Mouse (Mus musculus): ENCODE data around the gene Tmem150b. TPM values are rescaled to one million over a fixed set of nuclear protein-coding genes. Genes with fewer than 3 reads are reported as not detected.

Gene Tmem150b
- total RNA-seq (2021): not detected
- long read RNA-seq, experiment 1: 0 reads
- long read RNA-seq, experiment 2: 0 reads

DNA sequence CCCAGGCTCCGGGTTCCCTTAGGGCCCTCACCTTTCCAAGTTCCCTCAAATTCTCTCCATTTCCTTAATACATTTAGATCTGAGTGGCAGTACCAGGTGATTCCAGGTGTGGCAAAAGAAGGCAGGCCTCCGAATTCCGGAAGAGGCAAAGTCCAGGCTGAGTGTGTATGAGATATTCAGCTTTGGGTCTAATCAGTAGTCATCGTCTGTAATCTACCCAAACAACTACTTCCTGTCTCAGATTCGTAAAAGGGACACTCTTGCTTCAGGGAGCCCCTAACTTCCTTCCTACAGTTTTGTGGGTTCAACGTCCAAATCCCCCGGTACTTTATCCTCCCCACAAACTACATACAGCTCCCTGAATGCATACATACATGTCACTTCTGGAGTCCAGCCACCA is at the start of gene Tmem150b:
Gene Tmem150b (minus strand): TSS at position 81 of the 400 bp plus-strand sequence.
- DNase-seq (ENCODE audit: low spot score in 2 of 2): no peak

- DNase-seq (ENCODE audit: low spot score in 2 of 2): no peak
Observed at GRCm38 (mm10) chr7:4771202-4771601, 46.2 kb upstream of the Tmem150b start, which contains the start of gene Fam71e2. Fam71e2 (minus strand) TSS chr7:4771302.

DNA sequence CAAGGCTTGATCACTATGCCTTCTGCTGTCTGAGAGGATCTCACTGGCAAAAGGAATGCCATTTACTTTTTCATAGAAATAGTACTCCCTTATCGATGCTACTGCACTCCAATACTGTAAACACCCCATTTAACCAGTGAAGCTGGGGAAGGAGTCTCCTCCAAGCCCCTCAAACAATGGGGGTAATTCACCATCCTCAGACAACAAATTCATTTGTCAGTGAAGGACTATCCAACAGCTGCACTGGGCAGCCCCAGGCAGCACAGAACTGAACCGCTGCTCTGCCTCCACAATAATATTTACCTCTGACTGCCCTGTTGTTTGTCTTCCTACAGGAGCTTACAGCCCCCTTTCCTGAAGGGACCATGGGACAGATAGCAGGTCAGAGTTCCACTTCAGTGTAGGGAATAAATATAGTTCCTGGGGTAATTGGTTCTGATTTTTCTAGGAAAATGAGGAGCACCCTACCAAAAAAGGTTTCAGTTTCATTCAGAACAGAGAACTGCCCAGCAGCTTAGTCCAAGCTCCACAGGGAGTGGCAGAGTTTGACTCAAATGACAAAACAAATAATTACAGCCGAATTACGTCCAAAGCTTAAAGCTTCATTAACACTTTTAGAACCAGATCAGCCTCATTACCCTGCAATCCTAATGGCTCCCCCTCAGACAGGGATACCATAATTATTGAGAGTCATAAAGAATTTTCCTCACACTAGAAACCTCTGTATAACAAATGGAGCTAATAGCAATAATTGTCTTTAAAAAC is 40.1 kb upstream of the Tmem150b start:
- DNase-seq (ENCODE audit: low spot score in 2 of 2): no peak

GRCm38 (mm10) chr7:4759670-4760069 is 34.6 kb upstream of the Tmem150b start:
- DNase-seq (ENCODE audit: low spot score in 2 of 2): no peak

GRCm38 (mm10) chr7:4752821-4753570 is 27.9 kb upstream of the Tmem150b start, which contains the start of gene Cox6b2:
Cox6b2 (minus strand) TSS chr7:4753094.
- DNase-seq (ENCODE audit: low spot score in 2 of 2): peak in 1 of 2 experiments; percentile 25

DNA sequence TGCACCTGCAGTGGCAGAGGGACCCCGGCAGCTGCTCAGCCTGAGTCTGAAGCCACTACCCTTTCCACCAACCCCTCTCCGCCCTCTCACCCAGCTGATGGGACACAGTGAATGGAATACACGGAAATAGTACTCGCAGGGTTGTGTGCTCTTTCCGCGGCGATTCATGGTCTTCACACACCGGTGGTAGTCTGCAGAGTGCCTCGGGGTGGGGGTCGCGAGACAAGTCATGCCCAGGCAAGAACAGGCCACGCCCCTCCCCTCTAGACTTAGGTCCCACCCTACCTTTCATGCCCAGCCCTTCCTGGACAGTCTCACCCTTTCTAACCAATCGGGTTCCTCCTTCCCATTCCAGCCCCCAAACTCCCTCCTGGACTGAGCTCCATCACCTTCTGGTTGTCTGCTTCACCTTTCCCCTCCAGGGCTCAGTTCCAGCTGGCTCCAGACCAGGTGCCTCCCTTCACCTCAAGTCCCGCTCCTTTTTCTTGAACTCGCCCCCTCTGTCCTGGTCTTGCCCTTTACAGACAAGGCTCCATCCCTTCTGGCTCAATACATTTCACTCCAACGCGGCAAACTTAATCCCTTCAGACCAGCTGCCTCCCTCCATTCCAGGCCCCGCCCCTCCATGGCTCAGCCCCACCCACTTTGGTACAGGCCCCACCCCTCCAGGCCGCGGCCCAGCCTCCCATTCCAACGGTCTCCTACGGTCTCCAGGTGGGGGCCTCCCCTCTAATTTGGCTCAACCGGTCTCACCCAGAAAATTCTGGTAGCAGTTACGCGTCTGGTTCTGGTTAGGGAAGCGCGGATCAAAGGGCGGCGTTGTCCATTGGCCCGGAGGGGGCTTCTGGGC is 27.1 kb upstream of the Tmem150b start:
- DNase-seq (ENCODE audit: low spot score in 2 of 2): no peak

DNA sequence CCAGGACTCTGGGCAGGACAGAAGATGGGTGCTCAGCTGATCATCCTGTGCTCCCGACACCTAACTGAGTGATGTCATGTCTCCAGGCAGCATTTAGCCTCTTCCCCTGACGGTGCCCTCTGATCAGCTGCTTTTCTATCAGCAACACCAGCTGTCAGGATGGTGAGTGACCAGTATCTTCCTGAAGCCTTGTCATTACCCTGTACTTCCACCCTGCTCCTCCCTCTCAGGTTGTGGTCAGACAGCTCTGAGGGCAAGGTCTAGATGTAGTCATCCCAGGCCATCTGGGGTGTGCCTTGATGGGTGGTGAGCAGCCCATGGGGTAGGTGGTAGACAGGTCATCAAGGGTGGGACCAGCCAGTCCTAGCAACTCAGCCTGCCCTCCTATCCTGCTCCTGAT is 24.1 kb upstream of the Tmem150b start:
- DNase-seq (ENCODE audit: low spot score in 2 of 2): no peak

GRCm38 (mm10) chr7:4748321-4748720 is 23.3 kb upstream of the Tmem150b start:
- no peak for DNase-seq (ENCODE audit: low spot score in 2 of 2)

GRCm38 (mm10) chr7:4747156-4747899 is 22.3 kb upstream of the Tmem150b start:
- no peak for DNase-seq (ENCODE audit: low spot score in 2 of 2)

DNA sequence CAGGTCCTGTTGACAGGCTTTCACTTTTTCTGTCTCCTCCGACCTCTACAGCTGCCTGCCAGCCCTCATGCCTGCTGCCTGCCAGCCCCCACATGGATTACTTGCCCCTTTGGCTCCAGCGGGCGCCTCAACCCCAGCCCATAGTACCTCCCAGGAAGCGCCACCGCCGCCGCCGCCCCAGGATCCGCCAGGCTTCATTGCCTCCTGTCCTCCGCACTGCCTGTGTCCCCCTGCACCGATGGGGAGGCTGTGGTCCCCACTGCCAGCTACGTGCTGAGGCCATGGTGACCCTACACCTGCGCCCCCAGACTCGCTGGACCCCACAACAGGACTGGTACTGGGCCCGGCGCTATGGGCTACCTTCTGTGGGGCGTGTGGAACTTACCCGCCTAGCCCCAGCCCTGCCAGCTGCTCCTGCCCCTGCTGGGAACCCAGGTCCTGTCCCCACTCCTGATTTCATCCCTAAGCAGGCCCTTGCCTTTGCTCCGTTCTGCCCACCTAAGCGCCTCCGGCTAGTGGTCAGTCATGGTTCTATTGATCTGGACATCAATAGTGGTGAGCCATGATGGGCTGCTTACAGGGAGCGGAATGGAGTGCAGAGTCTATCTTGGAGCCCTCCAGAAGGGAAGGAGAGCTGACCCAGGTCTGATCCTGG is 21.4 kb upstream of the Tmem150b start:
- DNase-seq (ENCODE audit: low spot score in 2 of 2): no peak

GRCm38 (mm10) chr7:4744886-4745285 is 19.8 kb upstream of the Tmem150b start:
- no peak for DNase-seq (ENCODE audit: low spot score in 2 of 2)

- no peak for DNase-seq (ENCODE audit: low spot score in 2 of 2)
Observed at GRCm38 (mm10) chr7:4743354-4743753, 18.3 kb upstream of the Tmem150b start.

DNA sequence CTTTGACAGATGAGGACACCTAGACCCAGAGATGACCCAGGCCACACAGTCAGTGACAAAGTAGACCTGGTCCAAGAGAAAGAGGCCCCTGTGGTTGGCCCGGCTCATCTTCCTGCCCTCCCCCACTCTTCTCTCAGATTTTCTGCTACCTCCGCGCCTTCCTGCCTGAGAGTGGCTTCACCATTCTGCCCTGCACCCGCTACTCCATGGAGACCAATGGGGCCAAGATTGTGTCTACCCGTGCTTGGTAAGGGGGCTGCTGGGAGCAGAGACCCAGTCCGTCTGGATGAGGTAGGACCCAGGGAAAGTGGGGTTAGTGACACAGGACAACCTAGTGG is 17.4 kb upstream of the Tmem150b start:
- no peak for DNase-seq (ENCODE audit: low spot score in 2 of 2)

DNA sequence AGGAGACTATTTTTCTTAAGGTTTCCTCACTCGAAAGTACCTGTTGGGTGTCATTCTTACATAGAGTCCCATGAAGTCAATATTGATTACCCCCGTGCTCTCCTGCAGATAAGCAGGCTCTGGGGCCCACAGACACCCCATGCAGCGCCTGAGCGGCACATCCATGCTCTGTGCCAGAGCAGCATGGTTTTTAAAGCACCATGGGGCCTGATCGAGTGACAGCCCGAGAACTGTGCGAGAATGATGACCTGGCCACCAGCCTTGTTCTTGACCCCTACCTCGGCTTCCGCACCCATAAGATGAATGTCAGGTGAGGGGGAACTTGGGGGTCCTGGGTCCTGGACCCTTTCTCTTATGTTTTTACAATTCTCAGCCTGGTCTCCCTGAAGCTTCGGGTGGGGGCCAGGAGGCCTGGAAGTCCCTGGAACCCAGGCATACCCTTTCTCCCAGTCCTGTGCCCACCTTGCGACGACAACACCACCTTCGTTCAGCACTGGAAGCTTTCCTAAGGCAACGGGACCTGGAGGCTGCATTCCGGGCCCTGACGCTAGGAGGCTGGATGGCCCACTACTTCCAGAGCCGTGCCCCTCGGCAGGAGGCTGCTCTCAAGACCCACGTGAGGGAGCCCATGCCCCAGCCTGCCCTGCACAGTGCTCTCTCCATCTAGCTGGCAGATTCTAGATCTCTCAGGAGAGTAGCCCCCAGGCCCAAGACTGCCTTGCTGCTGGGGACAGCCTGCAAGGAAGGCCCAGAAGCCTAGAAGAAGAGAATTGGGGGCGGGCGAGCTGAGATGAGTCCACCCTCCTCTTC is 16.8 kb upstream of the Tmem150b start:
- no peak for DNase-seq (ENCODE audit: low spot score in 2 of 2)

- no peak for DNase-seq (ENCODE audit: low spot score in 2 of 2)
Observed at GRCm38 (mm10) chr7:4741151-4741550, 16.1 kb upstream of the Tmem150b start.

GRCm38 (mm10) chr7:4740309-4740727 is 15.3 kb upstream of the Tmem150b start:
- DNase-seq (ENCODE audit: low spot score in 2 of 2): no peak

DNA sequence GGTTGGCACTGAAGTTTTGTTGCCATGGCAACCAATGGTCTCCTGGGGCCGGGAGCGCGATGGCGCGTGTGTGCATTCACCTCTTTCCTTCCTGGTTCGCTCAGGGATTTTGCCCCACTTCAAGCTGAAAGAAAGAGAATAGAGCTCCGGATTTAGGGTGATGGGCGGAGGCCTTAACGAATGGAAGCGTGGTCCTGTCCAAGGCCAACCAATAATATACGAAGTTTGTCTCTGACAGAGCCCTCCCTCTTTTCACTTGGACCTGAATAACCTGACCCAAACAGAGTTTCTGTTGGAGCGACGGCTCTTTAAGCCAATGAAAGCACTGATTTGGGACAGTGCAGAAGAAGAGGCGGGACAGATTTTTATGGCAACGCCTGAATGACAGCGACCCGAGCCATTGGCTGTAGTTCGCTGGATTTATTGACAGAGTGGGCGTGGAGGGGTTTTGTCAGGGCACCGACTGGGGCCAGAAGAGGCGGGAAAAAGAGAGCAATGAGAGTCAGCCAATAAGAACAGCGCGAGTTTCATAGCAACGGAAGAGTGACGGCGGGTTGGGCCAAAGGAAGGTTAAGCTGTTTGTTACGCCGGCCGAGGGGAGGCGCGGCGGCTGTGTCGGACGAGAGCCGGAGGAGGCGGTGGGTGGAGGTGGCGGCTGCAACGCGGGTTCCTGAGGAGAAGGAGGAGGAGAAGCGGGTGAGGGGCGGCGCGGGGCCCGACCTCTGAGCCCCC is 14.7 kb upstream of the Tmem150b start, which contains the start of gene Kmt5c:
Gene Kmt5c (plus strand): TSS at position 572 of the 732 bp plus-strand sequence.
- DNase-seq (ENCODE audit: low spot score in 2 of 2): peak; percentile 97 to 99

GRCm38 (mm10) chr7:4739041-4739543 is 14.0 kb upstream of the Tmem150b start:
- DNase-seq (ENCODE audit: low spot score in 2 of 2): no peak
